Mouse (Mus musculus): ENCODE measurements around the gene Capn13. TPM values are rescaled to one million over a fixed set of nuclear protein-coding genes. Genes with fewer than 3 reads are reported as not detected.

Gene Capn13
- not detected for polyA plus RNA-seq (2012; fragmentation: generic; extraction: Trizol)

DNA sequence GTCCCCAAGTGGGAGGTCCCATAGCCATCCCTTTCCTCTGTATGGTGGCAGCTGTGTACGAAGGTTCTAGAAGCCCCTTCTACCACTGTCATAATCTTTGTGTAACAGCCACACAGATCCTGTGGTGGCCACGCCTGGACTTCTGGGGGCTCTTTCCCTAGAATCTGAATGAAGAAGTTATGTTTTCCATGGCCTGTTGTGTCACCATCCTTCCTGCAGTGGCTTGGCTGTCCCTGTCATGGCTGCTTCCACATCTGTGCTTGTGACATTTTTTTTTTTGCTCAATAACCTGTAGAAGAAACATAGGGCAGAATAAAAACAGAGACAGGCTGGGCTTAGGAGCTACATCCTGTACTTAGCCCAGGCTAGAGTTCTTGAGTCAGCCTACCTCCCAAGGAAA is at the start of gene Capn13:
Gene Capn13 (minus strand): TSS at position 5 of the 400 bp plus-strand sequence.
- H3ac ChIP-seq (ENCODE audit: control insufficient read depth, insufficient read length): no peak within 1 kb of the TSS
- H3K4me2 ChIP-seq (ENCODE audit: low read depth): no peak within 1 kb of the TSS
- no peaks in the 10 kb centered on the region for H3K79me2 ChIP-seq (ENCODE audit: control insufficient read depth, insufficient read depth)
- no peaks in the 10 kb centered on the region for H3K36me3 ChIP-seq (ENCODE audit: control insufficient read depth, insufficient read depth)
- H3K4me3 ChIP-seq: no peak within 1 kb of the TSS
- TF ChIP-seq E2F4 (IDR thresholded peaks at IDR 0.05; ENCODE audit: insufficient read depth) (no peak), POLR2A (IDR thresholded peaks at IDR 0.05; ENCODE audit: insufficient read length, low read depth) (no peak), USF1 (IDR thresholded peaks at IDR 0.05; ENCODE audit: low read depth) (no peak), MAX (IDR thresholded peaks at IDR 0.05; ENCODE audit: low read depth) (no peak), MYOD1 (IDR thresholded peaks at IDR 0.05; ENCODE audit: control insufficient read depth in 1 of 3, insufficient read length in 2 of 3, low read depth in 2 of 3) (no peak), CEBPB (IDR thresholded peaks at IDR 0.05; ENCODE audit: insufficient read depth, poor library complexity, severe bottlenecking) (no peak), SRF (IDR thresholded peaks at IDR 0.05; ENCODE audit: control insufficient read depth, insufficient read length, low read depth) (no peak), POLR2AphosphoS2 (IDR thresholded peaks at IDR 0.05; ENCODE audit: insufficient read length, low read depth) (no peak), REST (IDR thresholded peaks at IDR 0.05; ENCODE audit: insufficient read depth, insufficient read length) (no peak), MYOG (IDR thresholded peaks at IDR 0.05; ENCODE audit: control insufficient read depth in 1 of 3, insufficient read depth in 1 of 3, insufficient read length in 2 of 3, low read depth in 2 of 3) (no peak), TCF3 (IDR thresholded peaks at IDR 0.05; ENCODE audit: insufficient read length, low read depth) (no peak)
- peaks cover 9% of the 10 kb centered on the region for H3K27me3 ChIP-seq (ENCODE audit: control insufficient read depth, insufficient read depth, insufficient read length)

- Histone ChIP-seq H3K79me2 (ENCODE audit: control insufficient read depth, insufficient read depth) (no peaks in the 10 kb centered on the region), H3K36me3 (ENCODE audit: control insufficient read depth, insufficient read depth) (no peaks in the 10 kb centered on the region), H3K4me2 (ENCODE audit: low read depth) (no peak overlapping the region), H3K27me3 (ENCODE audit: control insufficient read depth, insufficient read depth, insufficient read length) (no peaks in the 10 kb centered on the region), H3ac (ENCODE audit: control insufficient read depth, insufficient read length) (no peak overlapping the region), H3K4me3 (no peak overlapping the region)
- TF ChIP-seq E2F4 (IDR thresholded peaks at IDR 0.05; ENCODE audit: insufficient read depth) (no peak), USF1 (IDR thresholded peaks at IDR 0.05; ENCODE audit: low read depth) (no peak), TCF12 (IDR thresholded peaks at IDR 0.05; ENCODE audit: insufficient read depth, poor library complexity, severe bottlenecking) (no peak), MAX (IDR thresholded peaks at IDR 0.05; ENCODE audit: low read depth) (no peak), POLR2A (IDR thresholded peaks at IDR 0.05; ENCODE audit: insufficient read length, low read depth) (no peak), REST (IDR thresholded peaks at IDR 0.05; ENCODE audit: insufficient read depth, insufficient read length) (no peak)
Measured at GRCm38 (mm10) chr17:73449104-73449503, 48.4 kb upstream of the Capn13 start.

DNA sequence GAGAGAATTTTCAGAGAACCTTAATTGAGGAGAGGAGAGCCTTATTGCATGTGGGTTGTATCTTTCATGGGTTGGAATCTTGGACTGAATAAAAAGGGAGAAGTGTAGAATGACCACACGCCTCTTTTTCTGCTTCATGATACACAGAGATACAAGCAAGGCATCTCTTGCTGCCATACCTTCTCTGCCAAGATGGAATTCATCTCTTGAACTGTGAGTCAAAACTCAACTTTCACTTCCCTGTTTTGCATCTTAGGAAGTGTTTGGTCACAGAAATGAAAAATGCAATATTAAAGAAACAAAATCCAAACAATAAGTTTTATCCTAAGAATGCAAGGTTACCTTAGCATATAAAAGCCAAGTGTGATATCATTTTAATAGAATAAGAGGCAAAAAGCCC is 40.1 kb upstream of the Capn13 start:
- no peak overlapping the region for H3K4me3 ChIP-seq
- H3ac ChIP-seq (ENCODE audit: control insufficient read depth, insufficient read length): no peak overlapping the region
- no peaks in the 10 kb centered on the region for H3K27me3 ChIP-seq (ENCODE audit: control insufficient read depth, insufficient read depth, insufficient read length)
- no peak for TF ChIP-seq TCF3 (IDR thresholded peaks at IDR 0.05; ENCODE audit: insufficient read length, low read depth)
- no peak for TF ChIP-seq REST (IDR thresholded peaks at IDR 0.05; ENCODE audit: insufficient read depth, insufficient read length)
- no peak for TF ChIP-seq TCF12 (IDR thresholded peaks at IDR 0.05; ENCODE audit: insufficient read depth, poor library complexity, severe bottlenecking)
- TF ChIP-seq E2F4 (IDR thresholded peaks at IDR 0.05; ENCODE audit: insufficient read depth): no peak
- TF ChIP-seq CEBPB (IDR thresholded peaks at IDR 0.05; ENCODE audit: insufficient read depth, poor library complexity, severe bottlenecking): no peak
- no peak for TF ChIP-seq MYOG (IDR thresholded peaks at IDR 0.05; ENCODE audit: control insufficient read depth in 1 of 3, insufficient read depth in 1 of 3, insufficient read length in 2 of 3, low read depth in 2 of 3)
- no peak for TF ChIP-seq MAX (IDR thresholded peaks at IDR 0.05; ENCODE audit: low read depth)
- no peak for TF ChIP-seq MYOD1 (IDR thresholded peaks at IDR 0.05; ENCODE audit: control insufficient read depth in 1 of 3, insufficient read length in 2 of 3, low read depth in 2 of 3)
- TF ChIP-seq POLR2AphosphoS2 (IDR thresholded peaks at IDR 0.05; ENCODE audit: insufficient read length, low read depth): no peak
- no peak for TF ChIP-seq POLR2A (IDR thresholded peaks at IDR 0.05; ENCODE audit: insufficient read length, low read depth)
- no peak for TF ChIP-seq USF1 (IDR thresholded peaks at IDR 0.05; ENCODE audit: low read depth)
- no peak overlapping the region for H3K4me2 ChIP-seq (ENCODE audit: low read depth)
- H3K79me2 ChIP-seq (ENCODE audit: control insufficient read depth, insufficient read depth): no peaks in the 10 kb centered on the region
- no peaks in the 10 kb centered on the region for H3K36me3 ChIP-seq (ENCODE audit: control insufficient read depth, insufficient read depth)

DNA sequence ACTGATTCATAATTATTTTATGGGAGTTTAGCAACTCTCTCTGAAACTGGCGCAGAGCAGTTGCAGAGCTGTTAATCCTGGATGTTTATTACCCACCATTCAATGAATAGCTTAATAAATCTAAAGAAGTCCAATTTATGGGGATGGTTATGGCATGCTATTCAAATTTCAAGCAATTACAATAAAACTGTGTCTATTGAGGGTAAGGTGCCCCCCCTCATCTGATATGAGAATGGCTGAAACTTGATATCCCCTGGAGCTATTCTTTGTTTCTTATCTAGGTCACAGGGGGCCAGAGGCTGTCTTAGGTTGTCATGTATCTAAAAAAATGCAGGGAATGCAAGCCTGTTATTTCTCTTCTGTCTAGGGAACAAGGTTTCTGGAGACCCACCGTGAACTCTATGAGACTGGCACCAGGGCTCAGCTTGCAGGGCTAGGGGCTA is 31.9 kb upstream of the Capn13 start:
- no peaks in the 10 kb centered on the region for H3K36me3 ChIP-seq (ENCODE audit: control insufficient read depth, insufficient read depth)
- no peak overlapping the region for H3K4me3 ChIP-seq
- no peak overlapping the region for H3ac ChIP-seq (ENCODE audit: control insufficient read depth, insufficient read length)
- no peak overlapping the region for H3K4me2 ChIP-seq (ENCODE audit: low read depth)
- TF ChIP-seq TCF12 (IDR thresholded peaks at IDR 0.05; ENCODE audit: insufficient read depth, poor library complexity, severe bottlenecking) (no peak), CEBPB (IDR thresholded peaks at IDR 0.05; ENCODE audit: insufficient read depth, poor library complexity, severe bottlenecking) (no peak), REST (IDR thresholded peaks at IDR 0.05; ENCODE audit: insufficient read depth, insufficient read length) (no peak), TCF3 (IDR thresholded peaks at IDR 0.05; ENCODE audit: insufficient read length, low read depth) (no peak), POLR2A (IDR thresholded peaks at IDR 0.05; ENCODE audit: insufficient read length, low read depth) (no peak), MYOG (IDR thresholded peaks at IDR 0.05; ENCODE audit: control insufficient read depth in 1 of 3, insufficient read depth in 1 of 3, insufficient read length in 2 of 3, low read depth in 2 of 3) (no peak)
- H3K27me3 ChIP-seq (ENCODE audit: control insufficient read depth, insufficient read depth, insufficient read length): no peaks in the 10 kb centered on the region
- no peaks in the 10 kb centered on the region for H3K79me2 ChIP-seq (ENCODE audit: control insufficient read depth, insufficient read depth)

DNA sequence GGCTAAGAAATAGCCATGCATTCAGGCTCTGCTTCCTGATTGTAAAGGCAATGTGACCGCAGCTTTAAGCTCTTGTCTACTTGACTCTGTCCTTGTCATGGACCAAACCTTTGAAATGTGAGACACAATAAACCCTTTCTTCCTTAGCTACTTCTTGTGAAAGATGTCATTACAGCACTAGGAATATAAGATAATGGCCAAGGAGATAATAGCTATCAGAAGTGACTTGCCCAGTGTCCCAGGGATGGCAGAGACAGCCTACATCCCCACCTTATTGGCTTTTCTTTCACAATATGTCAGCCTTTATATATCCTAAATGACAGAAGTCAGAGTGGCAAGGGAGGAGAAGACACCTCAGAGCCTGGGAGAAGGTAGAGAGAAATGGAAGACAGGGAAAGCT is 31.4 kb upstream of the Capn13 start:
- H3K27me3 ChIP-seq (ENCODE audit: control insufficient read depth, insufficient read depth, insufficient read length): no peaks in the 10 kb centered on the region
- no peak for TF ChIP-seq CEBPB (IDR thresholded peaks at IDR 0.05; ENCODE audit: insufficient read depth, poor library complexity, severe bottlenecking)
- TF ChIP-seq MYOG (IDR thresholded peaks at IDR 0.05; ENCODE audit: control insufficient read depth in 1 of 3, insufficient read depth in 1 of 3, insufficient read length in 2 of 3, low read depth in 2 of 3): no peak
- TF ChIP-seq TCF12 (IDR thresholded peaks at IDR 0.05; ENCODE audit: insufficient read depth, poor library complexity, severe bottlenecking): no peak
- TF ChIP-seq E2F4 (IDR thresholded peaks at IDR 0.05; ENCODE audit: insufficient read depth): no peak
- no peak for TF ChIP-seq USF1 (IDR thresholded peaks at IDR 0.05; ENCODE audit: low read depth)
- no peak for TF ChIP-seq POLR2AphosphoS2 (IDR thresholded peaks at IDR 0.05; ENCODE audit: insufficient read length, low read depth)
- TF ChIP-seq MYOD1 (IDR thresholded peaks at IDR 0.05; ENCODE audit: control insufficient read depth in 1 of 3, insufficient read length in 2 of 3, low read depth in 2 of 3): no peak
- TF ChIP-seq SRF (IDR thresholded peaks at IDR 0.05; ENCODE audit: control insufficient read depth, insufficient read length, low read depth): no peak
- H3K36me3 ChIP-seq (ENCODE audit: control insufficient read depth, insufficient read depth): no peaks in the 10 kb centered on the region
- no peak overlapping the region for H3K4me3 ChIP-seq
- no peaks in the 10 kb centered on the region for H3K79me2 ChIP-seq (ENCODE audit: control insufficient read depth, insufficient read depth)
- no peak overlapping the region for H3ac ChIP-seq (ENCODE audit: control insufficient read depth, insufficient read length)
- H3K4me2 ChIP-seq (ENCODE audit: low read depth): no peak overlapping the region

Data from myocyte (in vitro differentiated cells).